Mouse (Mus musculus) hindbrain, embryonic 16.5 days (tissue): ENCODE data around the gene Gm8279. TPM values are rescaled to one million over a fixed set of nuclear protein-coding genes. Genes with fewer than 3 reads are reported as not detected.
"Not testable (repeated sequence)": the region's sequence is repeated elsewhere in the genome, so short reads cannot be mapped to it uniquely, and the experiment has no call there.

Source experiments
- ATAC-seq: fragments of 200-750 bp; cut with Nextera tagmentation; 2 replicates; pipeline ENCODE4 v1.8.0; 2017; ENCODE audit warnings: moderate TSS enrichment, moderate library complexity
- H3K27ac ChIP-seq: fragments of 300-500 bp; sonication (generic); 2 replicates; pipeline ENCODE4 v1.5.1; 2014; ENCODE audit warnings: low read depth, mild to moderate bottlenecking, control low read depth, low read length, moderate library complexity
- H3K27me3 ChIP-seq: fragments of 300-500 bp; sonication (generic); replicated peaks from 2 replicates; pipeline ENCODE4 v1.6.1; 2014; ENCODE audit warnings: low read length; ENCODE audit not compliant: control insufficient read depth, insufficient read depth
- H3K36me3 ChIP-seq: fragments of 300-500 bp; sonication (generic); 2 replicates; pipeline ENCODE4 v1.6.1; 2014; ENCODE audit warnings: mild to moderate bottlenecking, low read length, moderate library complexity, mixed read lengths; ENCODE audit not compliant: control insufficient read depth, insufficient read depth
- H3K4me1 ChIP-seq: fragments of 300-500 bp; sonication (generic); 2 replicates; pipeline ENCODE4 v1.6.1; 2014; ENCODE audit warnings: low read depth, low read length; ENCODE audit not compliant: control insufficient read depth, insufficient read depth
- H3K4me2 ChIP-seq: fragments of 300-500 bp; sonication (generic); 2 replicates; pipeline ENCODE4 v1.6.1; 2014; ENCODE audit warnings: mild to moderate bottlenecking, low read length, control low read depth, moderate library complexity
- H3K4me3 ChIP-seq: fragments of 300-500 bp; sonication (generic); 2 replicates; pipeline ENCODE4 v1.5.1; 2014; ENCODE audit warnings: mild to moderate bottlenecking, low read length, control low read depth, moderate library complexity
- H3K9ac ChIP-seq: fragments of 300-500 bp; sonication (generic); 2 replicates; pipeline ENCODE4 v1.6.1; 2014; ENCODE audit warnings: low read depth, mild to moderate bottlenecking, control low read depth, low read length, moderate library complexity
- H3K9me3 ChIP-seq: fragments of 300-500 bp; sonication (generic); 2 replicates; pipeline ENCODE4 v1.6.1; 2014; ENCODE audit warnings: mild to moderate bottlenecking, low read length, moderate library complexity; ENCODE audit not compliant: control insufficient read depth
- WGBS: fragments of 180-500 bp; shearing (Covaris S2); extraction: QIAGEN DNeasy Blood & Tissue Kit; methylation state at CpG from one replicate; pipeline ENCODE4 v1.1.7; 2014; 5-methylcytosine and 5-hydroxymethylcytosine counted together
- polyA plus RNA-seq: library from polyadenylated mRNA; unstranded; fragments of >200 nt; fragmentation: Nextera tagmentation; extraction: Ambion mirVana; gene quantifications from 2 replicates; pipeline ENCODE4 v1.2.1, GENCODE M21; 2015

Gm8279 gene
- polyA plus RNA-seq: not detected in 2 replicates

DNA sequence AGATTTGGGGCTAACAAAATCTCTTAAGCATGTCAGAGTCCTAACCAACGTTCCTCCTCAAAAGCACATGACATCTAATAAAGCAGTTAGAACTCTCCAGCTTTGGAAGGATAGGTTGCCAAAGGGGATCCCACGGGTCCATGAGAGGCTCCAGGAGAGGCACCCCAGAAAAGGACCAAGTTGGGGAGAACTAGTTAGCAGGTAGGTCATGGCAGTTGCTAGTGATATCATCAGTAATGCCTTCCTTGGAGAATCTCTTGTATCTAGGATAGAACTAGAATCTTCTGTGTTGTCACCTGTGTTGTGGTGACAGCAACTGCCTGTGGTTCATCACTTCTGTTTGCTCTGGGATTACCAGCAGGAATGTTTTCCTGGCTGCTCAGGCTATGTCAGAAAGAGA is at the start of gene Gm8279:
TSS of gene Gm8279 (plus strand) at position 301 of the 400 bp plus-strand sequence.
- ATAC-seq: not testable (repeated sequence)

DNA sequence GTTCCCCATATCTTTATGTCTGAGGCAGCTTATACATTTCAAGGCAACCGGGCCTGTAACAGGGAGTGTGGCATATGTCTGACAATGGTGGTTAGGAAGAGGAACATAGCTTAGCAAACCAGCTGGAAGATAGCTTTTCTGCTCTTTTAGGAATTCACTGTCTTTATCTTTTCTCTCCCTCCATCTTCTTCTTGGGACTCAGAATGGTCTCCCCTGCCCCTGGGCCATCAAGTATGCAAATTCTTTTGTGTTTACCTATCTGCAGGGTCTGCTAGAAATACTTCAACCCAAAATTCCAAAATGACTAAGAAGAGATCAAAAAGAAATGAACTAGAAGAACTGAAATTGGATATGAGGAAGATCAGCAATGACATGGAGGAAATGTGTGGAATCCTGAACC is 32.9 kb downstream of the Gm8279 start, which contains the start of gene Gm3317:
TSS of gene Gm3317 (plus strand) at position 301 of the 400 bp plus-strand sequence.
- H3K9me3 ChIP-seq, H3K36me3 ChIP-seq, H3K27me3 ChIP-seq, H3K9ac ChIP-seq, H3K4me1 ChIP-seq, H3K4me3 ChIP-seq, H3K4me2 ChIP-seq, H3K27ac ChIP-seq, ATAC-seq: not testable (repeated sequence)
- WGBS: no CpG with 5 or more reads among the region's 1 CpGs

More for the DNA sequence above, at the start of gene Gm8279:
- not testable (repeated sequence) for H3K4me1 ChIP-seq, H3K27me3 ChIP-seq, H3K36me3 ChIP-seq, H3K4me2 ChIP-seq, H3K27ac ChIP-seq, H3K9me3 ChIP-seq, H3K9ac ChIP-seq, H3K4me3 ChIP-seq
- WGBS: 79% methylated on average over 2 of the region's 2 CpGs

DNA sequence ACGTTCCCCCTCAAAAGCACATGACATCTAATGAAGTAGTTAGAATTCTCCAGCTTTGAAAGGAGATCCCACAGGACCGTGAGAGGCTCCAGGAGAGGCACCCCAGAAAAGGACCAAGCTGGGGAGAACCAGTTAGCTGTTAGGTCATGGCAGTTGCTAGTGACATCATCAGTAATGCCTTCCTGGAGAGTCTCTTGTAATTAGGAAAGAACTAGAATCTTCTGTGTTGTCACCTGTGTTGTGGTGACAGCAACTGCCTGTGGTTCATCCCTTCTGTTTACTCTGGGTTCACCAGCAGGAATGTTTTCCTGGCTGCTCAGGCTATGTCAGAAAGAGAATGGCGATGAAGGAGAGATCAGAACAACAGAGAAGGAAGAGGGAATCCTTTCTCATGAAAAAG is 54.2 kb downstream of the Gm8279 start, which contains the start of gene Gm8271:
TSS of gene Gm8271 (plus strand) at position 301 of the 400 bp plus-strand sequence.
- not testable (repeated sequence) for H3K9me3 ChIP-seq, H3K36me3 ChIP-seq, H3K27me3 ChIP-seq, H3K4me1 ChIP-seq, H3K9ac ChIP-seq, H3K4me2 ChIP-seq, H3K4me3 ChIP-seq, H3K27ac ChIP-seq, ATAC-seq
- no CpG with 5 or more reads among the region's 3 CpGs for WGBS

Other genes starting within 250 kb of the Gm8279 start
- not detected in 2 replicates for gene Gm3278, start 239.1 kb upstream of the Gm8279 start, polyA plus RNA-seq
- not detected in 2 replicates for gene Gm8297, start 147.6 kb upstream of the Gm8279 start, polyA plus RNA-seq
- gene Gm3298, start 115.6 kb upstream of the Gm8279 start, polyA plus RNA-seq: 0.95 TPM in 1 of 2 replicates, not detected in the other
- not detected in 2 replicates for gene 4930555G01Rik, start 80.9 kb upstream of the Gm8279 start, polyA plus RNA-seq
- 12.8 and 13.1 TPM in 2 replicates for gene Gm8281, start 60.5 kb upstream of the Gm8279 start, polyA plus RNA-seq
- gene Gm3317, start 33.0 kb downstream of the Gm8279 start, polyA plus RNA-seq: not detected in 2 replicates
- not detected in 2 replicates for gene Gm8271, start 54.3 kb downstream of the Gm8279 start, polyA plus RNA-seq
- 0.13 TPM in 1 of 2 replicates, not detected in the other for gene Gm3526, start 129.1 kb downstream of the Gm8279 start, polyA plus RNA-seq
- not detected in 2 replicates for gene Gm3542, start 203.4 kb downstream of the Gm8279 start, polyA plus RNA-seq